Mouse (Mus musculus): ENCODE results near the gene Gm20388.

DNA sequence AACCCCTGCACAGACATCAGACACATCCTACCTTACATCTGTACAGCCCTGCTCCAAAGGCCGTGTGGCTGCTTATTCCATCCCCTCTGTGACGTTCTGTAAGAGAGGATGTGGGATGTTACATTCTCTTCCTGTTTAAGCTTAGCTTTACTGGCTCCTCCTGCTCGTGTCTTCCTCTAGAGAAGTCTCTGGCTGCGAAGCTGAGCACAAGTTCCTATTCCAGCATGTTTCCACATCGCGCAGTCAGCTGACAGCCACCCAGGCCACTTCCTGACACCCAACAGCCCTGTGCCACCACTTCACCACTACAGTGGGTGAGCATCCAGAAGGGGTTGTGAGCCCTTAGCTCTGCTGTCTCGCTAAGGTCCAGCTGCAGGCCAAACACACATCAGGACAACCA is 1881.5 kb downstream of the Gm20388 start:
- TF ChIP-seq TAL1 (IDR thresholded peaks at IDR 0.05; ENCODE audit: low read length) (no peak), GATA1 (IDR thresholded peaks at IDR 0.05; ENCODE audit: low read length) (no peak)

All from erythroblast, embryonic 14.5 days (primary cell).